Mouse (Mus musculus) kidney, postnatal 0 days (tissue): ENCODE measurements around the gene Ksr1. TPM values are rescaled to one million over a fixed set of nuclear protein-coding genes. Genes with fewer than 3 reads are reported as not detected.
"Not testable (repeated sequence)": the region's sequence is repeated elsewhere in the genome, so short reads cannot be mapped to it uniquely, and the experiment has no call there.

ENCODE experiments used
- ATAC-seq: fragments of 200-750 bp; cut with Nextera tagmentation; replicated peaks from 2 replicates; pipeline ENCODE4 v1.8.0; 2017; ENCODE audit warnings: low read depth, moderate number of reproducible peaks, moderate TSS enrichment, moderate library complexity; ENCODE audit not compliant: low FRiP score
- DNase-seq: peaks from one replicate; pipeline ENCODE4 v3.0.0-alpha.2; 2016; ENCODE audit warnings: low spot score
- H3K27ac ChIP-seq: fragments of 300-500 bp; sonication (generic); 2 replicates; pipeline ENCODE4 v1.5.1; 2014; ENCODE audit warnings: mild to moderate bottlenecking
- H3K27me3 ChIP-seq: fragments of 300-500 bp; sonication (generic); 2 replicates; pipeline ENCODE4 v1.6.1; 2014; ENCODE audit warnings: low read length, mixed read lengths; ENCODE audit not compliant: insufficient read depth
- H3K36me3 ChIP-seq: fragments of 300-500 bp; sonication (generic); 2 replicates; pipeline ENCODE4 v1.6.1; 2014; ENCODE audit warnings: low read length, mixed read lengths; ENCODE audit not compliant: insufficient read depth
- H3K4me1 ChIP-seq: fragments of 300-500 bp; sonication (generic); replicated peaks from 2 replicates; pipeline ENCODE4 v1.6.1; 2014; ENCODE audit warnings: antibody characterized with exemption, low read length, mixed read lengths; ENCODE audit not compliant: insufficient read depth
- H3K4me2 ChIP-seq: fragments of 300-500 bp; sonication (generic); 2 replicates; pipeline ENCODE4 v1.6.1; 2014; ENCODE audit warnings: mild to moderate bottlenecking, low read length, moderate library complexity, mixed read lengths
- H3K4me3 ChIP-seq: fragments of 300-500 bp; sonication (generic); replicated peaks from 2 replicates; pipeline ENCODE4 v1.5.1; 2014; ENCODE audit warnings: low read depth, low read length
- H3K9ac ChIP-seq: fragments of 300-500 bp; sonication (generic); 2 replicates; pipeline ENCODE4 v1.6.1; 2014; ENCODE audit warnings: low read depth, low read length
- H3K9me3 ChIP-seq: fragments of 300-500 bp; sonication (generic); replicated peaks from 2 replicates; pipeline ENCODE4 v1.6.1; 2016; ENCODE audit warnings: low read length, inconsistent platforms, mixed read lengths
- CTCF ChIP-seq: IDR thresholded peaks from 2 replicates; pipeline ENCODE4 v1.5.1; 2016; ENCODE audit warnings: antibody characterized with exemption, low read depth, mild to moderate bottlenecking, moderate library complexity
- WGBS: fragments of 180-500 bp; shearing (Covaris S2); extraction: QIAGEN DNeasy Blood & Tissue Kit; methylation state at CpG from one replicate; pipeline ENCODE4 v1.1.7; 2014; 5-methylcytosine and 5-hydroxymethylcytosine counted together
- polyA plus RNA-seq: library from polyadenylated mRNA; unstranded; fragments of >200 nt; fragmentation: Nextera tagmentation; extraction: Ambion mirVana; gene quantifications from 2 replicates; pipeline ENCODE4 v1.2.1, GENCODE M21; 2015

Gene Ksr1
- polyA plus RNA-seq, 1 experiment from 2014 or later: 1.8 TPM

DNA sequence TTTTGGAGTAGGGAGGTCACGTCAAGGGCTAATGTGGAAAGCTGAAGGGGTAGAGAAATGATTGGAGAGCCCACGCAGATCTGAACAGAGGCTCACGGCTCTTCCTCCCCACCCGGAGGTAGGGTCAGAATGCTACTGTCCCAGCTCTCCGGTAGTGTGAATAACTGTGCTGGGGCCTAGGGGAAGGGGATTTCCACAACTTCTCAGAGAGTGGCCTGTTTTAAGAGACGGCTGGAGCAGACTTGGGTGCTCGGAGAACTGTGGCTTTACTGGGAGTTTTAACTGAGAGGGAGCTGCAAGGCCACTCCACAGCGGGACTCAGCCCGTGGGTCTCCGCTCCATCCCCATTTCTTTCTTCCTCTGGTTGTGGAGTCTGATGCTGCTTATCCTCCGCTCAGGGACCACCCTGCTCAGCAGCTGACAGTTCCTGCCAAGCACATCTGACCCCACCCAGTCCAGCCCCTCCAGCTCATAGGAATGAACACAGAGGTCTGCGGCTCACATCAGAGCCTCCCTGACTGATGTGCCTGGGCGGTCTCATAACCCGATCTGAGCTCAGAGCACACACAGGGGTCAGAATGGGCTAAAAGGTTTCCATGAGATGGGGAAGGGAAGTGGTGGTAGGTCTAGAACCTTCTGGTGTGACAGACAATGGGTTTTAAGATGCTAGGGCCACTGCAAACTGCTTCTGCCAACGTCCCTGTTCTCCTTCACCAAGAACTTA lies 131.4 kb downstream of the Ksr1 start:
- Histone ChIP-seq H3K36me3 (0 out of 2 replicates have a peak, but pooled peaks cover 4% of the 10 kb centered on the region), H3K9ac (0 out of 2 replicates have a peak overlapping the region, but pooled peaks have one; percentile 8), H3K27me3 (no peaks in the 10 kb centered on the region), H3K27ac (no peak overlapping the region), H3K4me2 (no peak overlapping the region), H3K4me1 (no peaks in the 10 kb centered on the region), H3K4me3 (no peak overlapping the region), H3K9me3 (no peaks in the 10 kb centered on the region)
- no peak for TF ChIP-seq CTCF
- WGBS: 60% methylated on average over 15 of the region's 15 CpGs
- ATAC-seq (no peak), DNase-seq (no peak)

DNA sequence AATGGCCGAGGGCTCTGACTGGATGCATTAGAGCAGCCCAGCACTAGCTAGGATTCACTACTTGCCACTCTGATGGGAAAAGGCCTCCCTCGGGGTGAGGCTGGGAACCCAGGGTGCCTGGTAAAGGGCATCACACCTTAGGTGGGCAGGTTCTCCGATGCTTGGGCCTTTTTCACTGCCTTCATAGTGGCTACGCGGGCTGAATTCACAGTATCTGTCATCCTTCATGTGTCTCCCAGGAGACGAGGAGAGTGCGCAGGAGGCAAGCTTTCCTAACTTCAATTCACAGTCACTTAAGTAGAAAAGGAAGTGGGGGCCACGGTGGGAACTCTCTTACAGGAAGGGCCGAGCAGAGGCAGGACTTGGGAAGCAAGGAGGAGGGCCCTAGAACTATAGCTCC lies 132.4 kb downstream of the Ksr1 start:
- ATAC-seq (no peak), DNase-seq (no peak)
- Histone ChIP-seq H3K36me3 (0 out of 2 replicates have a peak, but pooled peaks cover under 1% of the 10 kb centered on the region), H3K4me1 (no peaks in the 10 kb centered on the region), H3K4me2 (no peak overlapping the region), H3K27me3 (no peaks in the 10 kb centered on the region), H3K4me3 (no peak overlapping the region), H3K27ac (no peak overlapping the region), H3K9me3 (no peaks in the 10 kb centered on the region), H3K9ac (no peak overlapping the region)
- WGBS: 64% methylated on average over 9 of the region's 9 CpGs
- TF ChIP-seq CTCF: no peak

- TF ChIP-seq CTCF: no peak
- no peak overlapping the region for H3K4me2 ChIP-seq
- ATAC-seq: no peak
Observed at GRCm38 (mm10) chr11:79013056-79013455, 133.2 kb downstream of the Ksr1 start.

DNA sequence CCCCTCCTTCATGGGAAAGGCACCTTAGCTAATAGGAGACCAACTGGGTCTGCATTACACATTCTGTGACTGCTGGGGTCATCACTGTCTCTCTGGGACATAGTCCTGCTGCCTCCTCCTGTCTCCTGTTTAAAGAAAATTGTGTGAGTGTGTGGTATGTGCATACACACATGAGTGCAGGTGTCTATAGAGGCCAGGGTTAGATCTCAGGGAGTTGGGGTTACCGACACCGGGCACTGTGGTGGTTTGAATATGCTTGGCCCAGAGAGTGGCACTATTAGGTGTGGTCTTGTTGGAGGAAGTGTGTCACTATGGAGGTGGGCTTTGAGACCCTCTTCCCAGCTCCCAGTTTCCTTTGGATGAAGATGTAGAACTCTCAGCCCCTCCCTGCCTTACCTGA lies 133.7 kb downstream of the Ksr1 start:
- no peak for TF ChIP-seq CTCF
- ATAC-seq: no peak

More at GRCm38 (mm10) chr11:79013056-79013455, 133.2 kb downstream of the Ksr1 start:
- Histone ChIP-seq H3K27ac (no peak overlapping the region), H3K9me3 (no peaks in the 10 kb centered on the region), H3K27me3 (no peaks in the 10 kb centered on the region), H3K9ac (no peak overlapping the region), H3K4me1 (no peaks in the 10 kb centered on the region), H3K36me3 (no peaks in the 10 kb centered on the region), H3K4me3 (no peak overlapping the region)
- DNase-seq: no peak

GRCm38 (mm10) chr11:79008891-79009290 lies 137.3 kb downstream of the Ksr1 start:
- Histone ChIP-seq H3K9me3 (no peaks in the 10 kb centered on the region), H3K27ac (no peak overlapping the region), H3K27me3 (no peaks in the 10 kb centered on the region), H3K36me3 (no peaks in the 10 kb centered on the region), H3K9ac (no peak overlapping the region), H3K4me1 (peaks cover 4% of the 10 kb centered on the region; the same call in 1 of the 2 replicates), H3K4me3 (no peak overlapping the region), H3K4me2 (no peak overlapping the region)
- WGBS: 87% methylated on average over 7 of the region's 7 CpGs
- ATAC-seq (no peak), DNase-seq (no peak)
- TF ChIP-seq CTCF: no peak

More for the DNA sequence above, 133.7 kb downstream of the Ksr1 start:
- H3K4me1 ChIP-seq: no peaks in the 10 kb centered on the region
- no peaks in the 10 kb centered on the region for H3K27me3 ChIP-seq
- DNase-seq: no peak
- no peak overlapping the region for H3K4me3 ChIP-seq
- no peak overlapping the region for H3K27ac ChIP-seq
- no peak overlapping the region for H3K9ac ChIP-seq
- H3K36me3 ChIP-seq: no peaks in the 10 kb centered on the region
- no peaks in the 10 kb centered on the region for H3K9me3 ChIP-seq
- 93% methylated on average over 2 of the region's 2 CpGs for WGBS
- H3K4me2 ChIP-seq: no peak overlapping the region

DNA sequence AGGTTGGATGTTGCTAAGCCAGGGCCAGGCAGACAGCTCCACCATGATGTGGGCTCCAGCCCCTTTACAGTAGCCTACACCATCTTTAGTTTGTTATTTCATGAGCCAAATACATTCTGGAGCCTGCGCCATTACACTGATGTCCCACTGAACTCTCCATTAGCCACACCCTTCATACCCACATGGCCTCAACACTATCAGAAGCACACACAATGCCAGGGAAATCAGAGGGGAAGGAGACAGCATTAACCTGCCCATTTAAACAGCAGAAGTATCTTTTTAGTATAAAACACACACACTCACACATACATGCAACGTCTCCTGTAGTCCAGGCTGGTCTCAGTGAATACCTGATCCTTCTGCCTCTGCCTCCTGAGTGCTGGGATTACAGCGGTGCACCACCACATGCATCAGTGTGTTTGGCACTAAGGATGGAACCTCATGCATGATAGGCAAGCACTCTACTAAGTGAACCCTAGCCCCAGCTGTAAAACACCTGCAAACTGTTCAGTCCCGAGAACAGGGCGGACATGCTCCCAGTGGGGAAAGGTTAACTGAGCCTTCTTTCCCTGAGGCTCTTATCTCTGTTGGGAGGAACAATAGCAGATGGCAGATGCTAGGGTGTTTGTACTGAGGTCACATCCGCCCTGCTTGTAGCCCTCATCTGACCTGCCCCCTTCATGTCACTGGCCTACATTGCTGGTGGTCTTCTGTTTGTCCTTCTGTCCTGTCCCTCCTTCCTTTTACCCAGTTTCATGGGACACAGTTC lies 138.0 kb downstream of the Ksr1 start:
- 84% methylated on average over 6 of the region's 6 CpGs for WGBS

DNA sequence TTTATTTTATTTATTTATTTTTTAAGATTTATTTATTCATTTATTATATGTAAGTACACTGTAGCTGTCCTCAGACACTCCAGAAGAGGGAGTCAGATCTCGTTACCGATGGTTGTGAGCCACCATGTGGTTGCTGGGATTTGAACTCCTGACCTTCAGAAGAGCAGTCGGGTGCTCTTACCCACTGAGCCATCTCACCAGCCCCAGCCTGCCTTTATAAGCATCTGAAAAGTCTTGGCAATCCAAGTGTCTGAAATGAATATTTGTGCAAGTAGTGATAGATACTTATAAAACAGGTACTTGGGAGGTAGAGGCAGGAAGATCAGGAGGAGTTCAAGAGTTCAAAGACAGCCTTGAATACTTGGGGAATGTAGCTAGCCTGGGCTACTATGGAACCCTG lies 138.9 kb downstream of the Ksr1 start:
- 82% methylated on average over 3 of the region's 3 CpGs for WGBS
- not testable (repeated sequence) for H3K36me3 ChIP-seq, H3K9ac ChIP-seq, H3K27ac ChIP-seq, H3K4me2 ChIP-seq, H3K27me3 ChIP-seq, H3K9me3 ChIP-seq, DNase-seq, H3K4me3 ChIP-seq, ATAC-seq
- peaks cover 19% of the 10 kb centered on the region; the same call in 1 of the 2 replicates for H3K4me1 ChIP-seq

More for the DNA sequence above, 138.0 kb downstream of the Ksr1 start:
- no peak overlapping the region for H3K27ac ChIP-seq
- DNase-seq (no peak), ATAC-seq (no peak)
- no peaks in the 10 kb centered on the region for H3K36me3 ChIP-seq
- H3K4me3 ChIP-seq: no peak overlapping the region
- H3K4me1 ChIP-seq: peaks cover 10% of the 10 kb centered on the region; the same call in 1 of the 2 replicates
- TF ChIP-seq CTCF: no peak
- H3K9me3 ChIP-seq: no peaks in the 10 kb centered on the region
- no peak overlapping the region for H3K4me2 ChIP-seq
- no peaks in the 10 kb centered on the region for H3K27me3 ChIP-seq
- H3K9ac ChIP-seq: no peak overlapping the region
